Mouse (Mus musculus) embryonic facial prominence, embryonic 11.5 days (tissue): ENCODE results near the gene Pole4. TPM values are rescaled to one million over a fixed set of nuclear protein-coding genes. Genes with fewer than 3 reads are reported as not detected.

Source experiments
- ATAC-seq: fragments of 200-750 bp; cut with Nextera tagmentation; replicated peaks from 2 replicates; pipeline ENCODE4 v1.8.0; 2017; ENCODE audit warnings: low read depth; ENCODE audit not compliant: insufficient number of reproducible peaks, low FRiP score, low TSS enrichment
- DNase-seq: peaks from one replicate; pipeline ENCODE4 v3.0.0-alpha.2; 2015; ENCODE audit warnings: low spot score
- H3K27ac ChIP-seq: fragments of 300-500 bp; sonication (generic); replicated peaks from 2 replicates; pipeline ENCODE4 v1.5.1; 2014; ENCODE audit warnings: mild to moderate bottlenecking, low read depth, low read length, control low read depth
- H3K27me3 ChIP-seq: fragments of 300-500 bp; sonication (generic); 2 replicates; pipeline ENCODE4 v1.6.1; 2014; ENCODE audit warnings: mild to moderate bottlenecking, low read length, moderate library complexity, mixed read lengths; ENCODE audit not compliant: control insufficient read depth, insufficient read depth
- H3K36me3 ChIP-seq: fragments of 300-500 bp; sonication (generic); replicated peaks from 2 replicates; pipeline ENCODE4 v1.6.1; 2014; ENCODE audit warnings: low read depth, mild to moderate bottlenecking, low read length, moderate library complexity, mixed read lengths; ENCODE audit not compliant: control insufficient read depth, insufficient read depth
- H3K4me1 ChIP-seq: fragments of 300-500 bp; sonication (generic); 2 replicates; pipeline ENCODE4 v1.6.1; 2014; ENCODE audit warnings: low read length, mixed read lengths; ENCODE audit not compliant: control insufficient read depth, insufficient read depth
- H3K4me2 ChIP-seq: fragments of 300-500 bp; sonication (generic); 2 replicates; pipeline ENCODE4 v1.6.1; 2014; ENCODE audit warnings: low read depth, mild to moderate bottlenecking, control low read depth, low read length, moderate library complexity
- H3K4me3 ChIP-seq: fragments of 300-500 bp; sonication (generic); 2 replicates; pipeline ENCODE4 v1.5.1; 2014; ENCODE audit warnings: low read depth, low read length, control low read depth
- H3K9ac ChIP-seq: fragments of 300-500 bp; sonication (generic); replicated peaks from 2 replicates; pipeline ENCODE4 v1.6.1; 2014; ENCODE audit warnings: mild to moderate bottlenecking, control low read depth, low read length
- H3K9me3 ChIP-seq: fragments of 300-500 bp; sonication (generic); replicated peaks from 2 replicates; pipeline ENCODE4 v1.6.1; 2016; ENCODE audit warnings: mild to moderate bottlenecking, low read length, inconsistent platforms, mixed read lengths; ENCODE audit not compliant: control insufficient read depth
- WGBS: fragments of 180-500 bp; shearing (Covaris S2); extraction: QIAGEN DNeasy Blood & Tissue Kit; methylation state at CpG from one replicate; pipeline ENCODE4 v1.1.7; 2014; 5-methylcytosine and 5-hydroxymethylcytosine counted together
- polyA plus RNA-seq: library from polyadenylated mRNA; unstranded; fragments of >200 nt; fragmentation: Nextera tagmentation; extraction: Ambion mirVana; gene quantifications from 2 replicates; pipeline ENCODE4 v1.2.1, GENCODE M21; 2014

Pole4 gene
- polyA plus RNA-seq, 1 experiment from 2014 or later, result 116 TPM

DNA sequence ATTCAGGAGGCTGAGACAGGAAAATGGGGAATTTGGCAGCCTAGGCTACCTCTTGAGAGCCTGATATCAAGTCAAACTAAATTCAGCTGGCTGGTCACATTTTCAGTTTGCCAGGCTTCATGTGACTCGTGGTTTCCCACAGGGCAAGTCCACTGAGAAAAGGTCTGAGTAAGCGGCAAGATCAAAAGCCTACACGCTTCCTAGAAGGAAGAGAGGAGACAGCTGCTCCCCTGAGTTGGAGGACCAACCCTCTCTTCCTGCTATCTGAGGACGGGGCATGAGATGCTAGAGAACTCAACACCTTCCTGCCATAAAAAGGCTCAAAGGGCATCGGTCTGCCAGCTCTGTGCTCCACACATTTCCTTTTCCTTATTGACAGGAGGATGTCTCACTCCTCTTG lies 41.9 kb upstream of the Pole4 start:
- DNase-seq, result no peak
- no peaks in the 10 kb centered on the region for H3K9me3 ChIP-seq
- no peaks in the 10 kb centered on the region; the same call in 1 of the 2 replicates for H3K36me3 ChIP-seq
- ATAC-seq, result no peak
- WGBS, result 76% methylated on average over 5 of the region's 5 CpGs
- no peaks in the 10 kb centered on the region for H3K27me3 ChIP-seq
- no peaks in the 10 kb centered on the region for H3K4me1 ChIP-seq
- H3K4me3 ChIP-seq, result no peak overlapping the region
- H3K9ac ChIP-seq, result no peak overlapping the region
- H3K27ac ChIP-seq, result no peak overlapping the region
- H3K4me2 ChIP-seq, result no peak overlapping the region

DNA sequence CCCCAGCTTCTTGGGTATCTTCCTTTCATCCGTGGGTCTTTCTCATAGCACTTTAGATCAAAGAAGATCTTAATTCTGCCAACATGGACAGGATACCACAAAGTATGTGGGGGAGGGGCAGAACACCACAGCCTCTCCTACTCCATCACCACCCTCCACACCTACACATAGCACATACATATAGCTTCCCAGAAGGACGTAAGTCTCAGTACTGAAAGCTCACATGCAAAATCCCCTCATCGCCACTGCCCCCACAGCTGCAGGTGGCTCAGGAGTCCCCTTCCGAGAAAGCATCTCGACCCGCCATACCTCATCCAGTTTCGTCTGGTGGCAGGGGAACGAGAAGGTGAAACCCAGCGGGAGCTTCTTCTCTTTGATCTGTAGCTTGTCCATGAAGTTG lies 39.4 kb upstream of the Pole4 start:
- Histone ChIP-seq H3K4me3 (no peak overlapping the region), H3K4me2 (no peak overlapping the region), H3K9me3 (no peaks in the 10 kb centered on the region), H3K27ac (no peak overlapping the region), H3K27me3 (no peaks in the 10 kb centered on the region), H3K36me3 (no peaks in the 10 kb centered on the region), H3K4me1 (no peaks in the 10 kb centered on the region), H3K9ac (no peak overlapping the region)
- WGBS, result 96% methylated on average over 9 of the region's 9 CpGs
- DNase-seq, result no peak
- ATAC-seq, result no peak

DNA sequence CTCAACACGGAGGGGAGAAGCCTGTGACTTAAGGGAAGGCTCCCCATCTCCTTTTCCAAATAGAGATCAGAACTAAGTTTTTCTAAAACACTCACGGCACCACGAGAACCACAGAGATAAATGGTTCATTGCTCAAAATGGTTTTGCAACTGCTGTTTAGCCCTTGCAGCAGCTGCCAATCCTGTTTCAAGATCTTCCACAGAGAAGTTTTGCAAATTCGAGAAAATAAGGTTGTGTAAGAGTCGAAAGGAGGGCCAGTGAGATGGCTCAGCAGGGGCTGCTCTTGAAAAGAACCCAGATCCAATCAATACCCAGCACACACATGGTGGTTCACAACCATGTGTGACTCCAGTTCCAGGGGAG lies 36.3 kb upstream of the Pole4 start:
- Histone ChIP-seq H3K4me1 (no peaks in the 10 kb centered on the region), H3K4me3 (no peak overlapping the region), H3K27ac (no peak overlapping the region), H3K27me3 (no peaks in the 10 kb centered on the region), H3K4me2 (no peak overlapping the region), H3K36me3 (no peaks in the 10 kb centered on the region; the same call in 1 of the 2 replicates), H3K9ac (no peak overlapping the region), H3K9me3 (no peaks in the 10 kb centered on the region)
- no peak for DNase-seq
- WGBS, result 86% methylated on average over 5 of the region's 5 CpGs
- ATAC-seq, result no peak

DNA sequence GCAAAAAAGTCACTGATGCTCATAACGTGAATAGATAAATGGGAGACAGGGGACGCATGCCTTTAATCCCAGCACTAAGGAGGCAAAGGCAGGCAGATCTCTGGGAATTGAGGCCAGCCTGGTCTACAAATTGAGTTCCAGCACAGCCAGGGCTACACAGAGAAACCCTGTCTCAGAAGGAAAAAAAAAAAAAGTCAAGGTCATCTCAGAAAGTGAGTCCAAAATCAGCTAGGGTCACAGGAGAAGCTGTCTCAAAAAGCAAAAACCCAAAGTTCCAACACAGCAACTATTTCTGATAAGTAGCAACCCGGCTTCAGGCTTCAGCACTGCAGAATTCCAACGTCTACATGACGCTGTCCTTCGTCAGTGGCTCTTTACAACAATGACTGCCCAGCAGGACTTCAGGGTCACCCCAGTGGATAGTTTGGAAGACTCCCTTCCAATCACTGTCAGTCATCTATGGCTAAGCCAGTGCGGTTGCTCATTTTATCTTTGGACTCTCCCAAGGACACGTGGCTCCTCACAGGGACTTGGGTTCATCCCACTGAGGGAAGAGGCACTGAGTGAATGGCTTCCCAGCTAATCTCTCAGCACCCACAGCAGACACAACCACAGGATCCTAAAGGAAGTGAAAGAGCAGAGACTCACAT lies 35.8 kb upstream of the Pole4 start:
- H3K4me1 ChIP-seq, result no peaks in the 10 kb centered on the region
- no peak overlapping the region for H3K27ac ChIP-seq
- H3K4me3 ChIP-seq, result no peak overlapping the region
- no peaks in the 10 kb centered on the region for H3K9me3 ChIP-seq
- no peak overlapping the region for H3K9ac ChIP-seq
- WGBS, result 80% methylated on average over 8 of the region's 8 CpGs
- no peaks in the 10 kb centered on the region for H3K27me3 ChIP-seq
- no peak overlapping the region for H3K4me2 ChIP-seq
- H3K36me3 ChIP-seq, result no peaks in the 10 kb centered on the region; the same call in 1 of the 2 replicates
- ATAC-seq (no peak), DNase-seq (no peak)

DNA sequence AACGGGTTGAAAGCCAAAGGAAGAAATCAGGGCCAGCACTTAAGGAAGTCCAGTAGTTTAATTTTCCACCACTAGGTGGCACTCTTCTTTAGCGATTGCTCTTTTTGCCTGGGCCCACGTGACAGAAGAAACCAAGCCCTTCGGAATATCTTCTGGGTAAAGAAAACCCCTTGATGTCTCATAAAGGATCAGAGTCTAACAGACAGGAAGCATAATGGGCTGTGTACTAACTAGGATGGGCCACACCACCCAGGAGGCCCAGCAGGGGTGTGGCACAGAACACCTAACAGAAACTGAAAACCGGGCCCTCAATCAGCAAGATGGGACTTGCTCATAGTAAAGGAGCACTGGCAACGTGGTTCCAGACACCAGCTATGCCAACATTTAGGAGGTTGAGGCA lies 35.1 kb upstream of the Pole4 start:
- DNase-seq, result peak; percentile 93
- Histone ChIP-seq H3K27ac (no peak overlapping the region), H3K4me1 (no peaks in the 10 kb centered on the region), H3K9me3 (no peaks in the 10 kb centered on the region), H3K9ac (no peak overlapping the region), H3K27me3 (no peaks in the 10 kb centered on the region), H3K4me2 (no peak overlapping the region), H3K4me3 (no peak overlapping the region), H3K36me3 (no peaks in the 10 kb centered on the region; the same call in 1 of the 2 replicates)
- 36% methylated on average over 6 of the region's 6 CpGs for WGBS
- ATAC-seq, result 0 out of 2 replicates have a peak, but pooled peaks have one; percentile 48

DNA sequence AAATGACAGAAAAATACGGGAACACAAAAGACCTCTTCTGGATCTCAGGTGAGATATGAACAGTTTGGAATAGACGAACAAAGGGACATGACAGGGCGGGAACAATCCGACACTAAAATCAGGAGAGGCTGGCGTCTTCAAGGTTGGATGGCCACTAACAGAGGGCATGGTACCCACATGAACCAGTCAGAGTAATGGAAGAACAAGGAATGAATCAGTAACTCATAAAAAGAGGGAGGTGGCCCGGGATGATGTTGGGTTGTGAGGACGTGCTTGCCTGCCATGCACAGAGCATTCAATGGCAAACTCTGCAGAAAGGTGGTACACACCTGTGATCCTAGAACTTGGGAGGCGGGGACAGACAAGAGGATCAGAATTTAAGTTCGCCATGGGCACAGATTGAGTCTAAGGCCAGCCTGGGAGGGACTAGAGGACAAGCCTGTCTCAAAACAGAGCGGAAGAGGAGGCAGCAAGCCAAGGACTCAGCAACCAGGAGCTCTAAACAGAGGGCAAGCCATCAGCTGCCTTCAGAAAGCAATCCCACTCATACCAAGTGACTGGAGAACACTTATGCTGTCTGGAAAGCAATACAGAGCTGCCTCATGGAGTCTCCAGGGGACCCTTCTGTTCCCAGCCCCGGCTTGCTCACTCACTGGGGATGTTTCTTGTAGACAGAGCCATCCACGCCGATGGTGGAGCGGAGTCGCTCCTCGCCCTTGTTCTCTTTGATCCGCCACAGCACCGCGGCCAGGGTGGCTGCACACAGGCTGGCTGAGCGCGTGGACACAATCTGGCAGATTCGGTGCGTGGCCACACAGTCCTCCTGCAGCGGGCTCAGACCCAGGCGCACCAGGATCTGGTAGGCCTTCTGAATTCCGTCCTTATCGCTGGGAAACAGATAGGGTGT lies 32.7 kb upstream of the Pole4 start:
- H3K4me2 ChIP-seq, result no peak overlapping the region
- H3K9ac ChIP-seq, result no peak overlapping the region
- no peaks in the 10 kb centered on the region for H3K9me3 ChIP-seq
- no peaks in the 10 kb centered on the region for H3K27me3 ChIP-seq
- DNase-seq (no peak), ATAC-seq (no peak)
- no peaks in the 10 kb centered on the region for H3K4me1 ChIP-seq
- H3K4me3 ChIP-seq, result no peak overlapping the region
- 89% methylated on average over 27 of the region's 27 CpGs for WGBS
- no peak overlapping the region for H3K27ac ChIP-seq
- no peaks in the 10 kb centered on the region; the same call in 1 of the 2 replicates for H3K36me3 ChIP-seq

DNA sequence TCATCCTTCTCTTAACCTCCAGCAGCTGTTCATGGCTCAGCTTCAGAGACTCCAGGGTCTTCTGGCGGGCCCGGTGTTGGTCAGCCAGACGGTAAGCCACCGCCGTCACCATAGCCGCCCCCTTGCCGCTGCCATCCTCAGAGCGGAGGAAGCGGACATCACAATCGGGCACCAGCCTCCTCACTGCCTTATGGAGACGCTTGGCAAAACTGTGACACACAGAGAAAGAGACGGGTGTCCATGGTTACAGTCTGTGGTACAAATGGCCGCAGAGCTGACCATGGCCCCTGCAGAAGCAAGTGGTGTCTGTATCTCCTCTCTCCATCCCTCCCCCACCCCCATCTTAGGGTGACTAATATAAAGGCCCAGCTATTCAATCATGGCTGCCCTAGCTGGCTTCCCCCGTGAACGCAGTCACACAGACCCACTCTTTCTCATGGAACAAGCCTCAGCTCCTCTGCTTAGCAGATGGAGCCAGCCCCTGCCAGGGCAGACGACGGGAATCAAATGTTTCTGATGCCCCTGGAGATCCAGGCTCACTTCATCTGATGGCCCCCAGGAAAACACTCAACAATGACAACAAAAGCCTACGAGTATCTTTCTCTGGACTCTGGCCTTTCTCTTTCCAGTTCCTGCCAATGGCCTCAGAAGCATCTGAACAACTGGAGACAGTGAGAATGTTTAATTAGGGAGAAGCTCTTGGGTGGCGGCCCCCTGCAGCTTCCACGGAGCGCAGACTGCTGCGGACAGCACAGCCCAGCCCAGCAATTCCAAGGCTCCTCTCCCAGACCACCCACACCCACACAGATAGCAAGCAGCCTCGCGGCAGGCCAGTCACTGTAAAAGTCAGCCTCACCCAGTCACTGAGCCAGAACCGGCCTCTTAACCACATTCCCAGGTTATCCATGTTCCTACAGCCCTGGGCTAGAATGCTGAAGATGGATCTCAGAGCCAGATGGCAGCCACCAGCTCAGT lies 31.7 kb upstream of the Pole4 start:
- ATAC-seq, result no peak
- no peaks in the 10 kb centered on the region for H3K9me3 ChIP-seq
- no peak overlapping the region for H3K27ac ChIP-seq
- 90% methylated on average over 25 of the region's 25 CpGs for WGBS
- H3K4me2 ChIP-seq, result no peak overlapping the region
- no peaks in the 10 kb centered on the region; the same call in 1 of the 2 replicates for H3K36me3 ChIP-seq
- no peaks in the 10 kb centered on the region for H3K4me1 ChIP-seq
- no peak overlapping the region for H3K4me3 ChIP-seq
- H3K27me3 ChIP-seq, result no peaks in the 10 kb centered on the region
- DNase-seq, result no peak
- no peak overlapping the region for H3K9ac ChIP-seq
